Mouse (Mus musculus) stomach, postnatal 0 days (tissue): Measurements from ENCODE around the gene Gm42674.

Experiments
- CTCF ChIP-seq: IDR thresholded peaks from 2 replicates; pipeline ENCODE4 v1.5.1; 2016; ENCODE audit warnings: antibody characterized with exemption, low read depth, mild to moderate bottlenecking, moderate library complexity
- EP300 ChIP-seq: optimal IDR thresholded peaks from 2 replicates; pipeline ENCODE3; 2016; ENCODE audit warnings: antibody characterized with exemption

GRCm38 (mm10) chr3:90605736-90606135 lies 4.0 kb downstream of the Gm42674 start:
- TF ChIP-seq CTCF (no peak), EP300 (no peak)
